Mouse (Mus musculus): ENCODE measurements around the gene Ephb4. TPM values are rescaled to one million over a fixed set of nuclear protein-coding genes. Genes with fewer than 3 reads are reported as not detected.

Ephb4 gene
- polyA plus RNA-seq, 1 experiment from 2014 or later = 53.7 TPM

DNA sequence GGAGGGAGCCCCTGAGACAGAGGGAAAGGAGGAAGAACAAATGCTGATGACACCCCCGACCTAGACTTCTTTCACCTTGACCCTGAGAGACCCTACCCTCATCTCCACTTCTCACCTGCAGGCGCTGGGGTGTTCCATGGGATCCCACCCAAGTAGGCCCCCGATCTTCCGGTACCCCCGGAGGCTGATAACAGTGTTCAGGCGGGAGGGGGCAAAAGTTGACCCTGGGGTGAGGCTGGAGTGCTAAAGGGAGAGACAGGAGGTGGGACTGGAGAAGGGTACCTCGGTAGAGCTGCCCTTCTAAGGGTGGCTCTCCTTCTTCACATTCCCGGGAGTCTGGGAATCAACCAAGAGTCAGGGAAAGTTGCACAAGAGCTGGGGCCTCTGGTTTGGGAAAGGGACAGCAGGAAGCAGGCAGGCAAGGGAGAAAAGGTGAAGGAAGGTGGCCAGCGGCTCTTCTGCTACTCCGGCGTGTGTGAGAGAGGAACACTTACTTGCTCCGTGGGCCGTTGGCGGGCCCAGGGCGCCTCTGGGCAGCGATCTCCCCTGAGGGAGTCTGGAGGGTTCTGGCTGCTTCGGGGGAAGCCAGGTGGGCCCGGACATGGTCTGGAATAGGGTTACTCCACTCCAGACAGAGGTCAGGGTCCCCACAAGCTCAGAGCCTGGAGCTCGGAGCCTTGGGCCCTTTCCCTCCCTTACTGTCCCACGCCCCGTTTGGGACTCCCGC, 36.3 kb upstream of the Ephb4 start:
- Histone ChIP-seq H3K4me3 (ENCODE audit: low read length) (peak overlapping the region; percentile 80), H3K4me1 (ENCODE audit: insufficient read depth, low read length) (peaks cover 29% of the 10 kb centered on the region), H3K27me3 (ENCODE audit: insufficient read depth, low read length) (no peaks in the 10 kb centered on the region), H3K27ac (ENCODE audit: low read length) (peak overlapping the region; percentile 89), H3K9ac (replicated peaks; ENCODE audit: low read length) (peak overlapping the region; percentile 95), H3K9me3 (ENCODE audit: low read length) (no peaks in the 10 kb centered on the region), H3K36me3 (ENCODE audit: insufficient read depth, low read length) (peaks cover 32% of the 10 kb centered on the region), H3K4me2 (replicated peaks; ENCODE audit: low read depth, low read length) (peak overlapping the region; percentile 91)
- ATAC-seq (ENCODE audit: low FRiP score, low TSS enrichment) = peak; percentile 67
- WGBS = 1% methylated on average over 22 of the region's 22 CpGs

DNA sequence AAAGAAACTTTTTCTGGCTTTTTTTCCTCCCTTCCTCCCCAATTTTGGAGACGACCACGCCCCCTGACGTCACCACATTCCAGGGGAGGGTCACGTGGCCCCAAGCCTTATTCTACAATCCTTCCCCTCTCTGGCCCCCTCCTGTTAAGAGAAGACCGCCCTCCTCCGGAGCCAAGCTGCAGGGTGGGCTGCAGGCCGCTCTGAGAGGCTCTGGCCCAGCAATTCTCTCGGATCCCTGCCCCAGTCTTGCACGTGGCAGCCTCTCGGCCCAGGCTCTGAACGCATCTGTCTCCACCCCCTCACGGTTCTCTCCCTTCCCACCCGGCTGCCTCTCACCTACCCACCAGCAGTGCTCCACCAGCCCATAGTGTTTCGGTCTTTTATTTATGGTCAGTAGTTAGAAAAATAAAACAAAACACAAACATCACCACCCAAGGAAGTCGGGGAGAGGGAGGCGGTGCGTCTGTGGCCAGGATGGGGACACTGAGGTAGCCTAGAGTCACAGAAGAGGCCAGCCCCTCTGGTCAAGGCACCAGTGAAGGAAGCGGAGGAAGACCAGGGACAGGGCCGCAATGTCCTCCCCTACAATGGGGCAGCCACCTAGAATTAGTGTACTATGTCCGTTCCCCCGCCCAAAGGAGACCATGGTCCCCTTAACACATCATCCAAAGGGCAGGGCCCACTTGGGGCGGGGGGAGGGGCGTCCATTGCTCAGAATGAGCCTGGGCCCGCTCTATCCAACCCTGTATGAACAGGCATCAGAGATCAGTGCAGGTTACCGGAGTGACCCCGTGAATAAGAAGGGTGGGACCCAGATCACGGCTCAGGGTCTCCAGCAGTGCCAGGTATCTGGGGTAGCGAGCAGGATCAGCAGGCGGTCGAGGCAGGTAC, 35.5 kb upstream of the Ephb4 start, which contains the start of gene Trip6:
Gene Trip6 (minus strand): TSS at position 212 of the 891 bp plus-strand sequence.
- Histone ChIP-seq H3K9me3 (ENCODE audit: low read length) (no peaks in the 10 kb centered on the region), H3K36me3 (ENCODE audit: insufficient read depth, low read length) (peaks cover 24% of the 10 kb centered on the region), H3K9ac (replicated peaks; ENCODE audit: low read length) (peak within 1 kb of the TSS; percentile 95), H3K4me2 (replicated peaks; ENCODE audit: low read depth, low read length) (peak within 1 kb of the TSS; percentile 91), H3K27ac (ENCODE audit: low read length) (peak within 1 kb of the TSS; percentile 89), H3K4me1 (ENCODE audit: insufficient read depth, low read length) (peaks cover 29% of the 10 kb centered on the region), H3K27me3 (ENCODE audit: insufficient read depth, low read length) (no peaks in the 10 kb centered on the region), H3K4me3 (ENCODE audit: low read length) (peak within 1 kb of the TSS; percentile 80)
- peak; percentile 94 for ATAC-seq (ENCODE audit: low FRiP score, low TSS enrichment)
- 17% methylated on average over 30 of the region's 30 CpGs for WGBS

DNA sequence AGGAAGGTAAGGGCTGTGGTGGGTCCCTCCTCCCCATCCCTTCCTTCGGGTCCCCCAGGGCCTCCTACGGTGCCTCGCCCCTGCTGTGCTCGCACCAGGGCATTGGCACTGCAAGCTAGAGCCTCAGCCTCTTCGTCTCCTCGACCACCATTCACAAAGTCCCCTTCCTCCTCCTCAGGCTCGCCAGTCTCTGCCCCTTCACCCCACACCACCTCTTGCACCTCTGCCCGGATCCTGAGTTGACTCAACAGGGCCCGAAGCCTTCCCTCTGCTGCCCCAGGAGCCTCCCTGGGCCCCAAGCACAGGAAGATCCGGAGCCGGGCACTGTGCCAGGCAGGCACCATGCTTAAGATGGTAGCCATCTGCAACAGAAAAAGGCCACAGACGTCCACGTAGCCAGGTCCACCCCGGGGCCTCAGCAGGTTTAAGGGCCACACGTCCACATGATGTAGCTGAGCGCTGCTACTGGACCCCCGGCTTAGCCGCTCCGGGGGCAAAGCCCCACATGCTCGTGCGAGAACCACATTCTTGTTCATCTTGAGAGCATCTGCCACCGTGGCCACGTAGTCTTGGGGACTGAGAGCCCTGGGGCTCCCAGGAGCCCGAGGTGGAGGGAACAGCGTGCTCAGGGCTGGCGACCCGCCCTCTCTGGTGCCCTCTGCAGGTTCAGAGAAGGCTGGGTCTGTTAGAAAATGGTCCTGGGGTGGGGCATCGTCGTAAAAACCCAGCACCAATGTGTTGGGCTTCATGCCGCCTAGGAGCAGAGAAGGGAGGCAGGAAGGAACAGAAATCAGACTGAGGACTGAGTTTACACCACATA, 34.6 kb upstream of the Ephb4 start:
- H3K27me3 ChIP-seq (ENCODE audit: insufficient read depth, low read length) = no peaks in the 10 kb centered on the region
- WGBS = 43% methylated on average over 30 of the region's 30 CpGs
- peak overlapping the region; percentile 91; the same call in 1 of the 2 replicates for H3K4me2 ChIP-seq (replicated peaks; ENCODE audit: low read depth, low read length)
- H3K9me3 ChIP-seq (ENCODE audit: low read length) = no peaks in the 10 kb centered on the region
- H3K9ac ChIP-seq (replicated peaks; ENCODE audit: low read length) = peak overlapping the region; percentile 95
- H3K27ac ChIP-seq (ENCODE audit: low read length) = peak overlapping the region; percentile 89
- peaks cover 29% of the 10 kb centered on the region for H3K4me1 ChIP-seq (ENCODE audit: insufficient read depth, low read length)
- H3K4me3 ChIP-seq (ENCODE audit: low read length) = no peak overlapping the region
- H3K36me3 ChIP-seq (ENCODE audit: insufficient read depth, low read length) = peaks cover 21% of the 10 kb centered on the region
- no peak for ATAC-seq (ENCODE audit: low FRiP score, low TSS enrichment)

DNA sequence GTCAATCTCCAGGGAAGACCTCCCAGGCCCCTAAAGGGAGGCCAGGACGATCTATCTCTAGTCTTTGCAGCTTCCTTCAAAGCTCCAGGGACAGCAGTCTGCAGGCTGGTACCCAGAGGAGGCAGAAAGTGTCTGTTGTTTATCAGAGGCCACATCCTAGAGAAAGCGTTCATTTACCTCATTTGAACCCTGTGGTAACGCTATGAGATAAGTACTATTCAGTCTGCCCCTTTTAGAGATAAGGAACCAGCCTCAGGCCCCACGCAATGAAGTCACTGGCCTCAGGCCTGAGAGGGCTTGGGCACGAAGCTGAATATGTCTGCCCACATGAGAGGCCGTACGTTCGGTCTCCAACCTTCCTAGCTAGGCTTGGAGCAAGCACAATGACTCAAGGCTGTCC, 32.5 kb upstream of the Ephb4 start:
- Histone ChIP-seq H3K27me3 (ENCODE audit: insufficient read depth, low read length) (no peaks in the 10 kb centered on the region), H3K9me3 (ENCODE audit: low read length) (no peaks in the 10 kb centered on the region), H3K27ac (ENCODE audit: low read length) (no peak overlapping the region), H3K4me3 (ENCODE audit: low read length) (no peak overlapping the region), H3K9ac (replicated peaks; ENCODE audit: low read length) (no peak overlapping the region), H3K36me3 (ENCODE audit: insufficient read depth, low read length) (peaks cover 12% of the 10 kb centered on the region), H3K4me2 (replicated peaks; ENCODE audit: low read depth, low read length) (no peak overlapping the region), H3K4me1 (ENCODE audit: insufficient read depth, low read length) (peaks cover 24% of the 10 kb centered on the region)
- no peak for ATAC-seq (ENCODE audit: low FRiP score, low TSS enrichment)
- 87% methylated on average over 8 of the region's 8 CpGs for WGBS

DNA sequence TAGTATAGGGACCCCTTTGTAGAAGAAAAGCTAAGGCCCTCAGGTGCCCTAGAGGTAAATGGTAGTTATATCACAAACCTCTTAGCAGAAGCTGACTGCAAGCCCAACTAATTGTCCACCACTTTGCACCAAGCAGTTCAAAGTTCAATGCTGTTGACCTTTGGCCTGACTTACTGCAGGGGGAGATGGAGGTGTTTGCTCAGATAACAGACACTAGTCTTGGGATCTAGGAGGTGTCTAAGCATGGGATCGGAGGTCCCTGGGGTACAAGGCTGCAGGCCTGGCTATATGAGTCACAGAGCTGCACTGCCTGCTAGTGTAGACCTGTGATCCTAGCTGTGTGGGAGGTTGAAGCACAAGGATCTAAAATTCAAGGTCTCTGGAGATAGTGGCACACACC, 31.3 kb upstream of the Ephb4 start:
- peaks cover 16% of the 10 kb centered on the region for H3K36me3 ChIP-seq (ENCODE audit: insufficient read depth, low read length)
- no peak overlapping the region for H3K27ac ChIP-seq (ENCODE audit: low read length)
- no peak overlapping the region for H3K4me3 ChIP-seq (ENCODE audit: low read length)
- WGBS = 59% methylated on average over 1 of the region's 1 CpGs
- H3K4me2 ChIP-seq (replicated peaks; ENCODE audit: low read depth, low read length) = no peak overlapping the region
- no peaks in the 10 kb centered on the region for H3K9me3 ChIP-seq (ENCODE audit: low read length)
- H3K9ac ChIP-seq (replicated peaks; ENCODE audit: low read length) = no peak overlapping the region
- H3K27me3 ChIP-seq (ENCODE audit: insufficient read depth, low read length) = no peaks in the 10 kb centered on the region
- H3K4me1 ChIP-seq (ENCODE audit: insufficient read depth, low read length) = peaks cover 16% of the 10 kb centered on the region
- ATAC-seq (ENCODE audit: low FRiP score, low TSS enrichment) = no peak

DNA sequence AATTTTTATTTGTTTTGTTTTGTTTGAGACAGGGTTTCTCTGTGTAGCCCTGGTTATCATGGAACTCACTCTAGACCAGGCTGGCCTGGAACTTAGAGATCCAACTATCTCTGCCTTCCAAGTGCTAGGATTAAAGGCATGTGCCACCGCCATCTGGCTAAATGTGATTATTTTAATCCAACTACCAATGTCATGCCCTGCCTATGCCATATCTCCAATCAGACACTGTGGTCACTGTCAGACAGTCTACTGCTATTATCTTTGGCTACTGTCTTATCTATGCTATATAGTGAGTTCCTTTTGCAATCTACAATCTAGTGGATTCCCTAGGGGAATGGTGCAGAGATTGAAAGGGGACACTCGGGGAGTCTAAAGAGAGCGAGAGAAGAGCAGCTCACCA, 28.9 kb upstream of the Ephb4 start:
- H3K9me3 ChIP-seq (ENCODE audit: low read length) = no peaks in the 10 kb centered on the region
- peaks cover 23% of the 10 kb centered on the region for H3K36me3 ChIP-seq (ENCODE audit: insufficient read depth, low read length)
- H3K27ac ChIP-seq (ENCODE audit: low read length) = no peak overlapping the region
- H3K4me3 ChIP-seq (ENCODE audit: low read length) = no peak overlapping the region
- H3K4me1 ChIP-seq (ENCODE audit: insufficient read depth, low read length) = no peaks in the 10 kb centered on the region
- H3K27me3 ChIP-seq (ENCODE audit: insufficient read depth, low read length) = no peaks in the 10 kb centered on the region
- no peak overlapping the region for H3K4me2 ChIP-seq (replicated peaks; ENCODE audit: low read depth, low read length)
- 94% methylated on average over 3 of the region's 3 CpGs for WGBS
- ATAC-seq (ENCODE audit: low FRiP score, low TSS enrichment) = no peak
- no peak overlapping the region for H3K9ac ChIP-seq (replicated peaks; ENCODE audit: low read length)

DNA sequence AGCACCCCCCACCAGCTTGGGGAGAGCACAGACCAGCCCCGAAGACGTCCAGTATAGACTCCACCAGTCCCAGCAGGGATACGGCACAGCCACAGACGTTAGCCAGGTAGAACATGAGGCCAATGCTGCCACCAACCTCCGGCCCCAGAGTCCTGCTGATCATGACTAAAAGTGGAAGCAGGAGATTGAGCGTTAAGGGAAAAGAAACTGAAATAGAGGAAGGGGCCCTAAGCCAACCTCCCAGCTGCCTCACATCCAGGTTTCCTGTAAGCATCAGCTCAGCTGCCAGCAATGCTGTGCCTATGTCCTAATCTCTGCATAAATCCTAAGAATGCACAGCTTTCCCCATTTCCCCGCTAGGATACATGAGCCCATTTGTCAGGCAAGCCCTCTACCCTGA, 19.0 kb upstream of the Ephb4 start:
- peaks cover 8% of the 10 kb centered on the region; the same call in 1 of the 2 replicates for H3K4me1 ChIP-seq (ENCODE audit: insufficient read depth, low read length)
- no peaks in the 10 kb centered on the region for H3K9me3 ChIP-seq (ENCODE audit: low read length)
- 91% methylated on average over 7 of the region's 7 CpGs for WGBS
- H3K4me2 ChIP-seq (replicated peaks; ENCODE audit: low read depth, low read length) = no peak overlapping the region
- H3K27me3 ChIP-seq (ENCODE audit: insufficient read depth, low read length) = no peaks in the 10 kb centered on the region
- ATAC-seq (ENCODE audit: low FRiP score, low TSS enrichment) = no peak
- H3K27ac ChIP-seq (ENCODE audit: low read length) = no peak overlapping the region
- no peak overlapping the region for H3K9ac ChIP-seq (replicated peaks; ENCODE audit: low read length)
- 0 out of 2 replicates have a peak, but pooled peaks cover 15% of the 10 kb centered on the region for H3K36me3 ChIP-seq (ENCODE audit: insufficient read depth, low read length)
- no peak overlapping the region for H3K4me3 ChIP-seq (ENCODE audit: low read length)

DNA sequence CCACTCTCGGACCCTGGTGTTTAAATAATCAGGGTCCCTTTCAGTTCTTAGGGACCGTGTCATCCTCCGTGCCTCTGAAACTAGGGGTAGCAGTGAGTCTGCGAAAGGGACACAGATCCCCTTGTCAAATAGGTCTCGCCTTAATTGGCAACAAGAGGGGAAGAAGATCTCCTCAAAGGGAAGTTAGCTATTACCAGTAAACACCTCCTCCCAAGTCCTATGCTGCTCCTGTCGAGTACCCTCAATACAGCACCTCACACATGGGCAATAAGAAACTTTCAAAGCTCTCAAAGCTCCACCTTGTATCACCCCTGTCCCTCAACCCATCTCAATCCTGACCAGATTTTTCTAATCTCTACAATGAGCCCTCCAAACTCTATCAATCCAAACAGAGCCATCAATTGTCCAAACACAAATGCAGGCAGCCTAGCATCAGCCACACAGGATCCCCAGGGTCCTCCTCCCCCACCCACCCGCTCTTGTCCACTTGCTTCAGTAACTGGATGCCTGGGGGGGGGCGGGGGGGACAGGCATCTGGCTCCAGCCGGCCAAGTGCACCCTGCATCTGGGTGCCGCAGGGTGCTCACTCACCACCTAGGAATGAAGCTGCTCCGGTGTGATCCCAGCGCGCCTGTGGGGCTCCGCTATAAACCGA, 16.9 kb upstream of the Ephb4 start:
- ATAC-seq (ENCODE audit: low FRiP score, low TSS enrichment) = no peak; the same call in 1 of the 2 replicates
- peaks cover 14% of the 10 kb centered on the region for H3K4me1 ChIP-seq (ENCODE audit: insufficient read depth, low read length)
- peak overlapping the region; percentile 77 for H3K4me3 ChIP-seq (ENCODE audit: low read length)
- H3K36me3 ChIP-seq (ENCODE audit: insufficient read depth, low read length) = 0 out of 2 replicates have a peak, but pooled peaks cover 3% of the 10 kb centered on the region
- H3K9ac ChIP-seq (replicated peaks; ENCODE audit: low read length) = peak overlapping the region; percentile 79
- H3K27ac ChIP-seq (ENCODE audit: low read length) = peak overlapping the region; percentile 69
- H3K4me2 ChIP-seq (replicated peaks; ENCODE audit: low read depth, low read length) = peak overlapping the region; percentile 97
- no peaks in the 10 kb centered on the region for H3K9me3 ChIP-seq (ENCODE audit: low read length)
- 10% methylated on average over 15 of the region's 15 CpGs for WGBS
- no peaks in the 10 kb centered on the region for H3K27me3 ChIP-seq (ENCODE audit: insufficient read depth, low read length)

Data from kidney, embryonic 16.5 days (tissue).